9 mouse cellular contexts compared by ENCODE assay signal in the genomic region with DNA sequence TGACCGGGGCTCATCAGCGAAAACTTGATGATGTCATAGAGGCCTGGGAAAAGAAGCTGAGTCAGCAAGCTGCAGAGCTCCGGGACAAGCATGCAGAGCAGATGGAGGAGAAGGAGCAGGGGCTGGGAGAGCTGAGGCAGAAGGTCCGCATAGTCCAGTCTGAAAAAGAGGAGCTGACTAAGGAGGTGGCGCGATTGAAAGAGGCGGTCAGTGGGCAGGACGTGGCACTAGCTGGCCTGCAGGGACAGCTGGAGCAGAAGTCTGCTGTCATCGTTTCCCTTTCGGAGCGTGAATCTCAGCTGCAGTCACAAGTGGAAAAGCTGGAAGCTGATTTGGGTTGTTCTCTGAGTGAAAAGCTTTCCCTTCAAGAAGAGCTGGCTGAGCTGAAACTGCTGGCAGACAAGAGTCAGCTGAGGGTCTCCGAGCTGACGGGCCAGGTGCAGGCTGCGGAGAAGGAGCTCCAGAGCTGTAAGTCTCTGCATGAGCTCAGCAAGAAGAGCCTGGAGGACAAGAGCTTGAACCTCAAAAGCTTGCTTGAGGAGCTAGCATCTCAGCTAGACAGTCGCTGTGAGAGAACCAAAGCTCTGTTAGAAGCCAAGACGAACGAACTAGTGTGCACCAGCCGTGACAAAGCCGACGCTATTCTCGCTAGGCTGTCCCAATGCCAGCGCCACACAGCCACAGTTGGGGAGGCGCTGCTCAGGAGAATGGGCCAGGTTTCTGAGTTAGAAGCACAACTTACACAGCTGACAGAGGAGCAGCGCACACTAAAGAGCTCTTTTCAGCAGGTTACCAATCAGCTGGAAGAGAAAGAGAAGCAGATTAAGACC. TPM values are rescaled to one million over a fixed set of nuclear protein-coding genes. Genes with fewer than 3 reads are reported as not detected.
DNase-seq lines count a peak whose midpoint lies in the region; ATAC-seq and TF ChIP-seq lines count a peak whose summit lies in the region.
"Had no signal": no experiment of that assay in that cellular context is flagged by ENCODE, and none has a peak within 500 bp of the region (broad histone marks: within the 10 kb centered on the region; RNA-seq: fewer than 3 reads in every experiment).

No protein-coding gene starts in this region.

- no peak overlapping the region for H3K27ac ChIP-seq in hindbrain, embryonic 11.5 days (ENCODE audit: low read depth, low read length)
- H3K27ac ChIP-seq in hindbrain, embryonic 12.5 days = no peak overlapping the region
- no peak overlapping the region for H3K27ac ChIP-seq in lung, postnatal 0 days (ENCODE audit: low read length)
- H3K27ac ChIP-seq: macrophage had no signal

- 85% methylated on average over 24 of the region's 24 CpGs for WGBS in hindbrain, embryonic 11.5 days
- 82% methylated on average over 24 of the region's 24 CpGs for WGBS in hindbrain, embryonic 12.5 days
- WGBS in lung, postnatal 0 days = 83% methylated on average over 24 of the region's 24 CpGs

- no peak overlapping the region for H3K4me2 ChIP-seq in hindbrain, embryonic 11.5 days (replicated peaks; ENCODE audit: low read depth, low read length)
- no peak overlapping the region for H3K4me2 ChIP-seq in hindbrain, embryonic 12.5 days (replicated peaks)
- no peak overlapping the region for H3K4me2 ChIP-seq in lung, postnatal 0 days (replicated peaks; ENCODE audit: low read depth, low read length)

- ATAC-seq in hindbrain, embryonic 11.5 days (ENCODE audit: low FRiP score) = no peak
- ATAC-seq in hindbrain, embryonic 12.5 days (ENCODE audit: low FRiP score) = no peak
- peak; percentile 57 for ATAC-seq in lung, postnatal 0 days

- no peaks in the 10 kb centered on the region for H3K27me3 ChIP-seq in hindbrain, embryonic 11.5 days (ENCODE audit: control insufficient read depth, insufficient read depth, low read length)
- H3K27me3 ChIP-seq in hindbrain, embryonic 12.5 days = no peaks in the 10 kb centered on the region
- no peaks in the 10 kb centered on the region for H3K27me3 ChIP-seq in lung, postnatal 0 days (replicated peaks; ENCODE audit: insufficient read depth, low read length)

- peak; percentile 6 for DNase-seq in hindbrain, embryonic 11.5 days (ENCODE audit: low spot score)
- DNase-seq in frontal cortex, adult 2 months (ENCODE audit: extremely low spot score in 1 of 2, low spot score in 1 of 2) = peak; percentile 55 to 66
- peak; percentile 36 to 56 for DNase-seq in layer of hippocampus, adult 18-20 months (ENCODE audit: low spot score in 2 of 2)
- peak; percentile 38 for DNase-seq in lung, postnatal 0 days (ENCODE audit: low spot score)
- no peak for DNase-seq in adrenal gland, postnatal 14 days
- DNase-seq in urinary bladder, postnatal 14 days (ENCODE audit: low spot score) = no peak
- DNase-seq in ovary, postnatal 14 days (ENCODE audit: low spot score) = no peak

- H3K4me1 ChIP-seq in hindbrain, embryonic 11.5 days (replicated peaks; ENCODE audit: control insufficient read depth, insufficient read depth, low read length) = no peaks in the 10 kb centered on the region
- H3K4me1 ChIP-seq in hindbrain, embryonic 12.5 days = no peaks in the 10 kb centered on the region
- no peaks in the 10 kb centered on the region for H3K4me1 ChIP-seq in lung, postnatal 0 days (ENCODE audit: insufficient read depth, low read depth, low read length)

- H3K9me3 ChIP-seq in hindbrain, embryonic 11.5 days (ENCODE audit: control insufficient read depth, low read length) = no peaks in the 10 kb centered on the region
- H3K9me3 ChIP-seq in hindbrain, embryonic 12.5 days (replicated peaks) = no peaks in the 10 kb centered on the region
- no peaks in the 10 kb centered on the region for H3K9me3 ChIP-seq in lung, postnatal 0 days (ENCODE audit: low read length)

- no peak overlapping the region for H3K9ac ChIP-seq in hindbrain, embryonic 11.5 days (ENCODE audit: low read depth, low read length)
- H3K9ac ChIP-seq in hindbrain, embryonic 12.5 days = no peak overlapping the region
- H3K9ac ChIP-seq in lung, postnatal 0 days (replicated peaks; ENCODE audit: low read depth) = no peak overlapping the region

- TF ChIP-seq EP300 in lung, postnatal 0 days (IDR thresholded peaks at IDR 0.05) = no peak

- no peak overlapping the region for H3K4me3 ChIP-seq in hindbrain, embryonic 11.5 days (ENCODE audit: low read depth, low read length)
- H3K4me3 ChIP-seq in hindbrain, embryonic 12.5 days = no peak overlapping the region
- no peak overlapping the region for H3K4me3 ChIP-seq in lung, postnatal 0 days (ENCODE audit: low read depth, low read length)

- peaks cover 20% of the 10 kb centered on the region for H3K36me3 ChIP-seq in hindbrain, embryonic 11.5 days (ENCODE audit: control insufficient read depth, insufficient read depth, low read length)
- peaks cover 83% of the 10 kb centered on the region for H3K36me3 ChIP-seq in hindbrain, embryonic 12.5 days
- peaks cover 48% of the 10 kb centered on the region for H3K36me3 ChIP-seq in lung, postnatal 0 days (ENCODE audit: insufficient read depth, low read length)

- TF ChIP-seq CTCF in lung, postnatal 0 days (IDR thresholded peaks at IDR 0.05) = no peak

RNA-seq across cellular contexts. Expression of a gene that starts 49.3 kb away (rescaled TPM):
- 4.0 and 6.3 TPM in 2 replicates for polyA plus RNA-seq in hindbrain, embryonic 11.5 days (2014; fragmentation: Nextera tagmentation; extraction: Ambion mirVana)
- 12.4 and 12.7 TPM in 2 replicates for polyA plus RNA-seq in hindbrain, embryonic 12.5 days (2016; fragmentation: Nextera tagmentation; extraction: Ambion mirVana)
- 2.5 and 4.5 TPM in 2 replicates for polyA plus RNA-seq in frontal cortex, adult 2 months (2012; rRNA removed)
- 1 to 10 TPM; 2.5 to 5.4 TPM for total RNA-seq in layer of hippocampus, adult 18-20 months (2021)
- polyA plus RNA-seq in lung, postnatal 0 days (2015; fragmentation: Nextera tagmentation; extraction: Ambion mirVana) = 22.0 and 24.2 TPM in 2 replicates
- 41.5 and 44.2 TPM in 2 replicates for total RNA-seq in adrenal gland, postnatal 14 days (2021)

RNA-seq across cellular contexts. Expression of a gene that starts 51.1 kb away (rescaled TPM):
- polyA plus RNA-seq in hindbrain, embryonic 11.5 days (2014; fragmentation: Nextera tagmentation; extraction: Ambion mirVana) = 51.5 and 64.8 TPM in 2 replicates
- polyA plus RNA-seq in hindbrain, embryonic 12.5 days (2016; fragmentation: Nextera tagmentation; extraction: Ambion mirVana) = 67.5 and 73.1 TPM in 2 replicates
- 70.4 and 71.5 TPM in 2 replicates for polyA plus RNA-seq in frontal cortex, adult 2 months (2012; rRNA removed)
- 10 to 100 TPM; 81.1 to 82.8 TPM for total RNA-seq in layer of hippocampus, adult 18-20 months (2021)
- polyA plus RNA-seq in lung, postnatal 0 days (2015; fragmentation: Nextera tagmentation; extraction: Ambion mirVana) = 30.6 and 35.6 TPM in 2 replicates
- 103 TPM in 2 replicates for total RNA-seq in adrenal gland, postnatal 14 days (2021)

Comparison
In these comparisons a context has a peak if more than half of its experiments do, and no peak if none do; other contexts are left out.
1. DNase-seq: peak in hindbrain, embryonic 11.5 days (single experiment), frontal cortex, adult 2 months (2 of 2), layer of hippocampus, adult 18-20 months (2 of 2) and lung, postnatal 0 days (single experiment); none in adrenal gland, postnatal 14 days (single experiment), urinary bladder, postnatal 14 days (single experiment) and ovary, postnatal 14 days (single experiment).